Mouse (Mus musculus): ENCODE results near the gene Gm10638. TPM values are rescaled to one million over a fixed set of nuclear protein-coding genes. Genes with fewer than 3 reads are reported as not detected.
A peak's percentile ranks its signal among the peaks of the same experiment; 100 is the strongest.

The Gm10638 gene
- 1.3 and 2.0 TPM in 2 replicates for polyA plus RNA-seq (2012; rRNA removed)

DNA sequence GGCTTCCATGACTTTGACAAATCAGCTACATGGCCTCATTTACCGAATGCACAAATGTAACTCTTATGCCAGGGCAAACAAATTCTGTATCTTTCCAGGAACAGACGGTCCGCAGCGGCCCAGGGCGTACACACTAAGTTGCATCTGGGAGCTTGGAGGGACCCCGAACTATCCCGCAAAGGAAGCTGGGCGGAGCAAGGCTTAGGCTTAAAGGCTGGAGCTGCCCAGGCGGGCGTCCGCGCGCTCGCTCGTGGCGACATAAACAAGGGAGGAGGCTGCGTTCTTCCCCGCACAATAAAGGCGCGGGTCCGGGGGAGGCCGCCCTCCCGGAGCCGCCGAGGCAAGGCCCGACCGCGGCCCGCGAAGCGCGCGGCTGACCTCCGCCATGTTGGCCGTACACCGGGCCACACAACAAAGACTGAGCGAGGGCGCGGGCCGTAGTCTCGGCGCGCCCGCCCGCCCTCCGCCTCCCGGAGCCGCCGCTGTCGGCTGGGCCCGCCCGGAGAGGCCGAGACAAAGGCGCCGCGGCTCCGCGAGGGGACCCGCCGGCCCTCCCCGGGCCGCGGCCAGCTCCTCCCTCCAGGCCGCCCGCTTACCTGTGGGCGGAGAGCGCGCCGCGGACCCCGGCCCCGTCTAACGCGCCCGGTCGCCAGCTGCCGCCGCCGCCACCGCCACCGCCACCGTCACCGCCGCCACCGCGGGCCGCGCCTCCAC, at the start of gene Gm10638, which contains the start of gene Siah1a:
TSS of gene Gm10638 (plus strand) at position 479 of the 714 bp plus-strand sequence.
TSS of gene Siah1a (minus strand) at position 714 of the 714 bp plus-strand sequence.
- peak in 1 of 2 experiments; percentile 38 for DNase-seq (ENCODE audit: low read depth in 1 of 2, low spot score in 2 of 2)
- H3K4me3 ChIP-seq (ENCODE audit: extremely low read depth, insufficient read depth, insufficient read length) = peak within 1 kb of the TSS; percentile 85
- peaks cover 6% of the 10 kb centered on the region; the same call in 1 of the 2 replicates for H3K4me1 ChIP-seq (ENCODE audit: control insufficient read depth, insufficient read depth, insufficient read length)
- no peaks in the 10 kb centered on the region for H3K36me3 ChIP-seq (ENCODE audit: control insufficient read depth, insufficient read depth, low read length)
- TF ChIP-seq POLR2A (IDR thresholded peaks at IDR 0.05; ENCODE audit: low read depth, low read length) = no peak
- TF ChIP-seq CTCF (IDR thresholded peaks at IDR 0.05; ENCODE audit: extremely low read depth, insufficient read depth, insufficient read length, insufficient replicate concordance) = no peak
- no peaks in the 10 kb centered on the region; the same call in 1 of the 2 replicates for H3K27me3 ChIP-seq (ENCODE audit: control insufficient read depth, insufficient read depth, low read length)
- peak within 1 kb of the TSS; percentile 87 for H3K27ac ChIP-seq (ENCODE audit: insufficient read depth, low read length)
- WGBS = under 1% methylated on average over 72 of the region's 88 CpGs

DNA sequence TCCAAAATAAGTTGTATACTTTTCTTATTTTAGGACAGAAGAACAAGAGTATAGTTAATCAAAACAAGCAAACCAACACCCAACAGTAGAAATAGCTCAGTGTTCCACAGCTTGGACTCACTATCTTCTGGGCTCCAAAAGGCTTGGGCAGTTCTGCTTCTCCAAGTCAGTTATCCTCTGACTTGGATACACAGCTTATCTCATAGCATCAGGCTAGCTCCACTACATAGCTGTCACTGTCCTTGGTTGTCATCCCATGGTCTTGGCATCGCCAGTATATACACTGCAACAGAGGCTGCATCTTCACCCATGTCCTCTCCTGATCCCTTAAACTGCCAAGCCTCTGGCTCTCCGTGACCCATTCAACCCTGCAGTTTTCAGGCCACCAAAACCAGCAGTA, 49.8 kb upstream of the Gm10638 start:
- no peak overlapping the region for H3K4me3 ChIP-seq (ENCODE audit: extremely low read depth, insufficient read depth, insufficient read length)
- 90% methylated on average over 2 of the region's 2 CpGs for WGBS
- H3K4me1 ChIP-seq (ENCODE audit: control insufficient read depth, insufficient read depth, insufficient read length) = peaks cover 7% of the 10 kb centered on the region; the same call in 1 of the 2 replicates
- peaks cover 3% of the 10 kb centered on the region for H3K36me3 ChIP-seq (ENCODE audit: control insufficient read depth, insufficient read depth, low read length)
- no peak overlapping the region for H3K27ac ChIP-seq (ENCODE audit: insufficient read depth, low read length)
- no peaks in the 10 kb centered on the region for H3K27me3 ChIP-seq (ENCODE audit: control insufficient read depth, insufficient read depth, low read length)
- DNase-seq (ENCODE audit: low read depth in 1 of 2, low spot score in 2 of 2) = no peak
- TF ChIP-seq CTCF (IDR thresholded peaks at IDR 0.05; ENCODE audit: extremely low read depth, insufficient read depth, insufficient read length, insufficient replicate concordance) = no peak
- no peak for TF ChIP-seq POLR2A (IDR thresholded peaks at IDR 0.05; ENCODE audit: low read depth, low read length)

DNA sequence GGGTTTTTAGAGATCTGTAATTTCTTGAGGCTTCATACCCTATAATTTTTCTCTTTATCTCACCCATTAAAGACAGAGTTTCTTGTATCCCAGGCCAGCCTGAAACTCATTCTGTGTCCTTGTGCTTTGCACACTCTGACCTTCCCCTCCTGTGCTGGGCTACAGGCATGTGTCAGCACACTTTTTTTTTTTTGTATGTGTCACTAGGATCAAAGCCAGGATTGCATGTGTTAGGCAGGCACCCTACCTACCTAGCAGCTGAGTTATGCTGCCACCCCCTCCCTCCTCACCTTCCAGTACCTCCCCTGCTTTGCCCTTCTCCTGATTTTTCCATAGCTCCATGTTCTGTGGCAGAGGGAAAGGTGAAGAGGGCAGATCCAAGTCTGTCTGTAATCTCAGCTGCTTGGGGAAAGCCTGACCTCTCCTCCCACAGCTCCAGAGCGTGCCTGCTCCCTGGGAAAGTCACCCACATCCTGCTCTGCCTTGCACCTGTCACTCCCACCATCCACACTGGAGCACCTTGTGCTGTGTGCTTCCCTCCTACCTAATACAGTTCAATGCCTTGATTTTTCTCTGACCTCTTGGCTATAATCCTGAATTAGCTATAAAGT, 46.6 kb upstream of the Gm10638 start:
- 91% methylated on average over 1 of the region's 1 CpGs for WGBS
- Histone ChIP-seq H3K4me1 (ENCODE audit: control insufficient read depth, insufficient read depth, insufficient read length) (peaks cover 7% of the 10 kb centered on the region; the same call in 1 of the 2 replicates), H3K36me3 (ENCODE audit: control insufficient read depth, insufficient read depth, low read length) (no peaks in the 10 kb centered on the region)

DNA sequence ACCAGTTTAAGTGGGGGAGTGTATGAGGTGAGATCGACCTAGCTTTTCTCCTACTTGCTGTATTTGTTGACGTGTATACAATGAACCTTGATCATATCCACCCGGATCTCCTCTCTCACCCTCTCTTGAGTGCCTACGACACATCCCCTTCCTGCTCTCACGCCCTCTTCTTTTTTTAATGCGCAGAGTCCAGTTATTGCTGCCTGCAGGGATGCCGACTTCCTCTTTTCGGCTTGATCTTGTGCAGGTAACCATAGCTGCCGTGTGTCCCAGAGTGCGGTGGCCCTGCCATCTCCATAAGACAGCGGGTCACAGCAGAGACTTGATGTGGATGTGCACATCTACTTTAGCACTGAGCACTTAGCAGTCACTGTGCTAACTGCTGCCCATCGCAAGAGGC, 46.0 kb upstream of the Gm10638 start:
- Histone ChIP-seq H3K27me3 (ENCODE audit: control insufficient read depth, insufficient read depth, low read length) (no peaks in the 10 kb centered on the region), H3K27ac (ENCODE audit: insufficient read depth, low read length) (no peak overlapping the region), H3K36me3 (ENCODE audit: control insufficient read depth, insufficient read depth, low read length) (no peaks in the 10 kb centered on the region), H3K4me3 (ENCODE audit: extremely low read depth, insufficient read depth, insufficient read length) (no peak overlapping the region), H3K4me1 (ENCODE audit: control insufficient read depth, insufficient read depth, insufficient read length) (peaks cover 7% of the 10 kb centered on the region; the same call in 1 of the 2 replicates)
- TF ChIP-seq POLR2A (IDR thresholded peaks at IDR 0.05; ENCODE audit: low read depth, low read length) (no peak), CTCF (IDR thresholded peaks at IDR 0.05; ENCODE audit: extremely low read depth, insufficient read depth, insufficient read length, insufficient replicate concordance) (no peak)
- DNase-seq (ENCODE audit: low read depth in 1 of 2, low spot score in 2 of 2) = no peak
- 50% methylated on average over 12 of the region's 12 CpGs for WGBS

More for the DNA sequence above, 46.6 kb upstream of the Gm10638 start:
- H3K27ac ChIP-seq (ENCODE audit: insufficient read depth, low read length) = no peak overlapping the region
- H3K4me3 ChIP-seq (ENCODE audit: extremely low read depth, insufficient read depth, insufficient read length) = no peak overlapping the region
- no peak for TF ChIP-seq CTCF (IDR thresholded peaks at IDR 0.05; ENCODE audit: extremely low read depth, insufficient read depth, insufficient read length, insufficient replicate concordance)
- TF ChIP-seq POLR2A (IDR thresholded peaks at IDR 0.05; ENCODE audit: low read depth, low read length) = no peak
- no peak for DNase-seq (ENCODE audit: low read depth in 1 of 2, low spot score in 2 of 2)
- H3K27me3 ChIP-seq (ENCODE audit: control insufficient read depth, insufficient read depth, low read length) = no peaks in the 10 kb centered on the region

GRCm38 (mm10) chr8:86702453-86702852, 43.0 kb upstream of the Gm10638 start:
- Histone ChIP-seq H3K27ac (ENCODE audit: insufficient read depth, low read length) (no peak overlapping the region), H3K36me3 (ENCODE audit: control insufficient read depth, insufficient read depth, low read length) (no peaks in the 10 kb centered on the region), H3K4me1 (ENCODE audit: control insufficient read depth, insufficient read depth, insufficient read length) (peaks cover 9% of the 10 kb centered on the region; the same call in 1 of the 2 replicates), H3K4me3 (ENCODE audit: extremely low read depth, insufficient read depth, insufficient read length) (no peak overlapping the region), H3K27me3 (ENCODE audit: control insufficient read depth, insufficient read depth, low read length) (no peaks in the 10 kb centered on the region)
- TF ChIP-seq CTCF (IDR thresholded peaks at IDR 0.05; ENCODE audit: extremely low read depth, insufficient read depth, insufficient read length, insufficient replicate concordance) (no peak), POLR2A (IDR thresholded peaks at IDR 0.05; ENCODE audit: low read depth, low read length) (no peak)
- 89% methylated on average over 3 of the region's 3 CpGs for WGBS
- DNase-seq (ENCODE audit: low read depth in 1 of 2, low spot score in 2 of 2) = no peak

- DNase-seq (ENCODE audit: low read depth in 1 of 2, low spot score in 2 of 2) = no peak
- Histone ChIP-seq H3K4me3 (ENCODE audit: extremely low read depth, insufficient read depth, insufficient read length) (no peak overlapping the region), H3K27ac (ENCODE audit: insufficient read depth, low read length) (0 out of 2 replicates have a peak overlapping the region, but pooled peaks have one; percentile 35), H3K36me3 (ENCODE audit: control insufficient read depth, insufficient read depth, low read length) (0 out of 2 replicates have a peak, but pooled peaks cover 1% of the 10 kb centered on the region), H3K27me3 (ENCODE audit: control insufficient read depth, insufficient read depth, low read length) (no peaks in the 10 kb centered on the region), H3K4me1 (ENCODE audit: control insufficient read depth, insufficient read depth, insufficient read length) (peaks cover 11% of the 10 kb centered on the region)
- WGBS = 85% methylated on average over 3 of the region's 3 CpGs
- TF ChIP-seq CTCF (IDR thresholded peaks at IDR 0.05; ENCODE audit: extremely low read depth, insufficient read depth, insufficient read length, insufficient replicate concordance) (no peak), POLR2A (IDR thresholded peaks at IDR 0.05; ENCODE audit: low read depth, low read length) (no peak)
These were observed 40.2 kb upstream of the Gm10638 start for GRCm38 (mm10) chr8:86705317-86705716.

All from spleen, adult 2 months (tissue).